Mouse (Mus musculus): ENCODE data around the gene Klhl2.

GRCm38 (mm10) chr8:64823905-64824304 lies 25.9 kb downstream of the Klhl2 start:
- TF ChIP-seq EP300 (IDR thresholded peaks at IDR 0.05; ENCODE audit: insufficient read depth, low read depth, low read length) (no peak), CTCF (IDR thresholded peaks at IDR 0.05; ENCODE audit: low read depth, low read length) (no peak)

Measured in ES-Bruce4 (cell line).